Mouse (Mus musculus): ENCODE measurements around the gene Tom1.

DNA sequence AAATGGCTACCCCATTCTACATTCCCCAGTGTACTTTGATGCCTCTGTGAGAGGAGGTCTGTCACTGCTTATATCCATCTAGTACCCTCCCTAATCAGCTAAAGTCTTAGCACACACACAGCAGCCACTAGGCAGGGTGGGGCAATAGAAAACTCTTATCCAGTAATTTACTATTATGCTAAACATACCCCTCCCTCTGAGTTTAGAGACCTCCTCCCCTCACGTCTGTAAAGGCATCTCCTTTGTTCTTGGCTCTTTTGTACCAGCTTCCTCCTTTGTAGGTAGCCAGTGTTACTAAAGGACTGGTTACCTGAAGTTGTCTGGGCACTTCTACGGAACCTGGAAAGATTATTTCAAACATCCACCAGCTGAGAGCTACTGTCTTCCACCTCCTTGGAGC, 17.5 kb upstream of the Tom1 start:
- no peak for TF ChIP-seq CTCF (IDR thresholded peaks at IDR 0.05; ENCODE audit: borderline replicate concordance, insufficient read depth, low read length)
- no peak for TF ChIP-seq POLR2A (IDR thresholded peaks at IDR 0.05; ENCODE audit: low read depth, low read length)
